Mouse (Mus musculus): Measurements from ENCODE around the gene Ddx59.
A peak's percentile ranks its signal among the peaks of the same experiment; 100 is the strongest.

Ddx59 gene

GRCm38 (mm10) chr1:136414798-136415755 is at the start of gene Ddx59:
Gene Ddx59, plus strand, starts transcription at chr1:136415271.
- DNase-seq (ENCODE audit: low spot score), result peak; percentile 95

DNA sequence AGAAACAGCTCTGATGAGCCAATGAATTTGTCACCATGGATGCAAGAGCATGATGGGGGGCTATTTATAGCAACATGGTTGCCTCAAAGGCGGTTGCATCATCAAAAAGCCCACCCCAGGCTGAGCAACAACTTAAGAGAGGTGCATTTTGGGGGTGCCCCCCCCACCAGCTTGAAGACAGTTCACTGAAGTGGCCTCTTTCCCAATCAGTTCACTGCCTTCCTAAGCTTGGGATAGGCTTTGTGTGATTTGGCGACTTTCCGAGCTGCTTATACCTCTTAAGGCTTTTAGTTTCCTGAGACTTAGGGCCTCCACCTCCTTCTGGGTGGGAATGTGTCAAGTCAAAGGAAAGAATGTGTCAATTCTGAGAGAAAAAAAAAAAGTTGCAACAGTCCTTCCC is 49.1 kb upstream of the Ddx59 start:
- DNase-seq (ENCODE audit: low spot score), result no peak

- no peak for DNase-seq (ENCODE audit: low spot score)
These were observed 35.8 kb upstream of the Ddx59 start for GRCm38 (mm10) chr1:136379261-136379660.

- DNase-seq (ENCODE audit: low spot score), result peak; percentile 88
These were observed 34.9 kb upstream of the Ddx59 start for GRCm38 (mm10) chr1:136380161-136380560.

- DNase-seq (ENCODE audit: low spot score), result peak; percentile 72
These were observed 34.5 kb upstream of the Ddx59 start for GRCm38 (mm10) chr1:136380606-136381005.

DNA sequence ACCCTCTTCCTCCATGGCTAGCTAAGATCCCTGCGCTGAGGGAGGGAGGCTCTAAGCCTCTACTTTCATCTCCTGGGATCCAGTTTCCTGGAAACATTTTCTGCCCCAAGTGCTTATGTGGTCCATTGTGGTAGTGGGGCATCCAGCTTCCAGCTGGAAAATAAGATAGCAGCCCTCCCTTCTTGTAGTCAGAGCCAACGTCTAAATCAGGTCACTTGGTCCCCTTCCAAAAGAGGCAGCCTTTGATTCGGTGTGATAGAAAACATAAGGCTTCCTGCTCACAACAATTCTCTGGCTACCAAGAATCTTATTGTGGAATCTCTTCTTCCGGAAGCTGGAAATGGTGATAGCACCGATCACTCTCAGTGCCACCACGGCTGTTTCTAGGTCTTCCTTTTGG is 33.9 kb upstream of the Ddx59 start:
- peak; percentile 36 for DNase-seq (ENCODE audit: low spot score)

GRCm38 (mm10) chr1:136381583-136381982 is 33.5 kb upstream of the Ddx59 start:
- peak; percentile 65 for DNase-seq (ENCODE audit: low spot score)

- DNase-seq (ENCODE audit: low spot score), result no peak
These were observed 28.2 kb upstream of the Ddx59 start for GRCm38 (mm10) chr1:136386914-136387313.

GRCm38 (mm10) chr1:136394506-136394905 is 20.6 kb upstream of the Ddx59 start:
- DNase-seq (ENCODE audit: low spot score), result no peak

DNA sequence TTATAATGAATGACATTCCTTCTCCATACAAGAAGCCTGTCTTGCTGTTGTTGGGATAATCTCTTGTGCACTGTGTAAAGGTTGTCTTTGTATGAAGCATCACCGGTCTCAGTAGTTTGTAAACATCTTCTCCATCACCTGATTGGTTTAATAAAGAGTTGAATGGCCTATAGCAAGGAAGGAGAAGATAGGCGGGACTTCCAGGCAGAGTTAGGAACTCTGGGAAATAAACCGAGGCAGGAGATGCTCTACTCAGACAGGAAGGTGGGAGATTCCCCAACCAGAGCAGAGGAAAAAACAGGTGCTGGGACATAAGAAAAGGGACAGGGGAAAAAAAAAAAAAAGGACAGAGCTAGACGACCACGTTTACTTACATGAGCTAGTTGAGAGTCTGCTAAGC is 20.0 kb upstream of the Ddx59 start:
- no peak for DNase-seq (ENCODE audit: low spot score)

- DNase-seq (ENCODE audit: low spot score), result no peak
These were observed 13.8 kb upstream of the Ddx59 start for GRCm38 (mm10) chr1:136401281-136401680.

- DNase-seq (ENCODE audit: low spot score), result no peak
These were observed 5.4 kb upstream of the Ddx59 start for GRCm38 (mm10) chr1:136409631-136410030.

DNA sequence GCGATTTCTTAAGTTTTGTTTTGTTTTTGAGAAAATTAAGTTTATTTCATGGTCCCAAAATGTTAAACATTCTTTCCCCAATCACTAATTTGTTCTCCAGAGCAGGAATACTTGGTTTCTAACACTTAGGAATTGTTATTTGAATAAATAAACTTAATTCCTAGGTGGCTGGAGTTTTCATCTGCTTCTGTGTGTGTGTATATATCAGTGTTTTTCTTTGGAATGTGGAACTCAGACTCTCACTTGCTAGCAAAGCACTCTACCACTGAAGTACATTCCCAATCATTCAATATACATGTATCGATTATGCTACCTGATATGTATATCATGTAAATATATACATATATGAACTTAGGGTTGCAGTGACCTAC is 670 bp downstream of the Ddx59 start:
- DNase-seq (ENCODE audit: low spot score), result no peak

GRCm38 (mm10) chr1:136418393-136418792 is 3.3 kb downstream of the Ddx59 start:
- DNase-seq (ENCODE audit: low spot score), result no peak

- DNase-seq (ENCODE audit: low spot score), result no peak
These were observed 12.3 kb downstream of the Ddx59 start for GRCm38 (mm10) chr1:136427166-136427969.

DNA sequence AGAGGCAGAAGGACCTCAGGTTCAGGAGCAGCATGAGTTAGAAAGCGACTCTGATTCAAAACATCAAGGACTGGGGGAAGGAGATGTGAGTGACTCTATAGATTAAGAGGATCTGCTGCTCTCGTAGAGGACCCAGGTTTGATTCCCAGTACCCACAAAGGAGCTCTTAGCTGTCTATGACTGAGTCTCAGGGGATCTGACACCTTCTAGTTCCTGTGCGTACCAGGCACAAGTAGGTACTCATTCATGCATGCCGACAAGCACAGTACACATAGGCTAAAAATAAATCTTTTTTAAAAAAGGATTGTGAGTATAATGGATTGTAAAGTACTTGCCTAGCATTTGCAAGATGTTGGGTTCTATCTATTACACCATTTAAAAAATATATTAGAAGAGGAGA is 13.9 kb downstream of the Ddx59 start:
- DNase-seq (ENCODE audit: low spot score), result no peak

GRCm38 (mm10) chr1:136430126-136430818 is 15.2 kb downstream of the Ddx59 start:
- DNase-seq (ENCODE audit: low spot score), result no peak

DNA sequence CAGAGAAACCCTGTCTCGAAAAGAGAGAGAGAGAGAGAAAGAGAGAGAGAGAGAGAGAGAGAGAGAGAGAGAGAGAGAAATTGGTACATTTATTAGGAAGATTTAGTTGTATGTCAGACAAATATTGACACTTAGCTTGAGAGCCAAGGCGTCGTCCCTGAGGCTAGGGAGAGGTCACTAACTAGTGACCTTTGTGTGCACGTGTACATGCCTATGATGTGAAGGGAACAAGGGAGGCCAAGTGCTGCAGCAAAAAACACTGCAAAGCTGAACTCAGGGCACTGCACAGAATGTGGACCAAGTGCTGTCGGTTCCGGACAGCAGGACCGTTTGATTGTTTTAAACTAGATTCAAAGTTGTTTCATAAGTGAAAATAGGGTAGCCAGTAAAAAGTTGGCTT is 25.7 kb downstream of the Ddx59 start:
- no peak for DNase-seq (ENCODE audit: low spot score)

GRCm38 (mm10) chr1:136442809-136443208 is 27.7 kb downstream of the Ddx59 start:
- no peak for DNase-seq (ENCODE audit: low spot score)

- no peak for DNase-seq (ENCODE audit: low spot score)
These were observed 29.6 kb downstream of the Ddx59 start for GRCm38 (mm10) chr1:136444555-136445255.

GRCm38 (mm10) chr1:136446933-136447332 is 31.9 kb downstream of the Ddx59 start:
- DNase-seq (ENCODE audit: low spot score), result no peak

- DNase-seq (ENCODE audit: low spot score), result peak; percentile 26
These were observed 32.3 kb downstream of the Ddx59 start for GRCm38 (mm10) chr1:136447338-136447737.
